Mouse (Mus musculus) adrenal gland, postnatal 36 days (tissue): Measurements from ENCODE around the gene Adgra3. TPM values are rescaled to one million over a fixed set of nuclear protein-coding genes. Genes with fewer than 3 reads are reported as not detected.

Experiments
- DNase-seq, 2 experiments: peaks; one replicate each; pipeline ENCODE4 v3.0.0; 2021; ENCODE audit warnings: mixed read lengths in 1 of 2
- total RNA-seq, 2 experiments: library from RNA; stranded (reverse); gene quantifications; 2 replicates each; pipeline ENCODE4 v1.2.3; 2021

Adgra3 gene
- total RNA-seq, 2 experiments from 2014 or later, result 39.2 to 56.5 TPM

- DNase-seq, result no peak
Observed at GRCm38 (mm10) chr5:50031763-50032272, 27.0 kb downstream of the Adgra3 start.

- DNase-seq, result no peak
Observed at GRCm38 (mm10) chr5:50031288-50031687, 27.5 kb downstream of the Adgra3 start.

GRCm38 (mm10) chr5:50029662-50030061, 29.1 kb downstream of the Adgra3 start:
- DNase-seq, result no peak

GRCm38 (mm10) chr5:50027561-50027960, 31.2 kb downstream of the Adgra3 start:
- DNase-seq, result peak; percentile 62 to 76

- DNase-seq, result peak; percentile 17 to 56
Observed at GRCm38 (mm10) chr5:50027001-50027400, 31.8 kb downstream of the Adgra3 start.

- DNase-seq, result no peak
Observed at GRCm38 (mm10) chr5:50026148-50026547, 32.7 kb downstream of the Adgra3 start.

- no peak for DNase-seq
Observed at GRCm38 (mm10) chr5:50024097-50024496, 34.7 kb downstream of the Adgra3 start.

GRCm38 (mm10) chr5:50015987-50016587, 42.7 kb downstream of the Adgra3 start:
- no peak for DNase-seq

GRCm38 (mm10) chr5:50015147-50015697, 43.6 kb downstream of the Adgra3 start:
- no peak for DNase-seq

- no peak for DNase-seq
Observed at GRCm38 (mm10) chr5:50014658-50015057, 44.1 kb downstream of the Adgra3 start.

GRCm38 (mm10) chr5:50013965-50014364, 44.8 kb downstream of the Adgra3 start:
- no peak for DNase-seq

- no peak for DNase-seq
Observed at GRCm38 (mm10) chr5:50008841-50009240, 50.0 kb downstream of the Adgra3 start.

- DNase-seq, result peak; percentile 50 to 59
Observed at GRCm38 (mm10) chr5:50006915-50007658, 51.7 kb downstream of the Adgra3 start.

- peak in 1 of 2 experiments; percentile 14 for DNase-seq
Observed at GRCm38 (mm10) chr5:50002269-50002668, 56.5 kb downstream of the Adgra3 start.

GRCm38 (mm10) chr5:49999764-50000163, 59.0 kb downstream of the Adgra3 start:
- no peak for DNase-seq

- no peak for DNase-seq
Observed at GRCm38 (mm10) chr5:49997019-49997418, 61.8 kb downstream of the Adgra3 start.

GRCm38 (mm10) chr5:49996457-49996856, 62.3 kb downstream of the Adgra3 start:
- DNase-seq, result no peak

- DNase-seq, result no peak
Observed at GRCm38 (mm10) chr5:49990737-49991323, 68.0 kb downstream of the Adgra3 start.

GRCm38 (mm10) chr5:49988015-49988798, 70.6 kb downstream of the Adgra3 start:
- DNase-seq, result no peak

GRCm38 (mm10) chr5:49980727-49981126, 78.1 kb downstream of the Adgra3 start:
- DNase-seq, result no peak

GRCm38 (mm10) chr5:49979246-49979645, 79.6 kb downstream of the Adgra3 start:
- no peak for DNase-seq

- DNase-seq, result peak; percentile 66 to 67
Observed at GRCm38 (mm10) chr5:49975971-49976370, 82.8 kb downstream of the Adgra3 start.
